Mouse (Mus musculus): ENCODE measurements around the gene Cyp2d10. TPM values are rescaled to one million over a fixed set of nuclear protein-coding genes. Genes with fewer than 3 reads are reported as not detected.
"Not testable (repeated sequence)": the region's sequence is repeated elsewhere in the genome, so short reads cannot be mapped to it uniquely, and the experiment has no call there.

Cyp2d10 gene
- total RNA-seq, 1 experiment, result not detected

- Histone ChIP-seq H3K27ac (ENCODE audit: insufficient read depth, low read depth, low read length, poor library complexity, severe bottlenecking) (no peak overlapping the region), H3K4me1 (ENCODE audit: control insufficient read depth in 2 of 2, insufficient read depth in 2 of 2, low read length in 2 of 2, poor library complexity in 1 of 2) (no peaks in the 10 kb centered on the region), H3K9me3 (ENCODE audit: control insufficient read depth, insufficient read depth, low read depth, low read length) (no peaks in the 10 kb centered on the region), H3K36me3 (ENCODE audit: control insufficient read depth, insufficient read depth, low read length, poor library complexity, severe bottlenecking) (no peaks in the 10 kb centered on the region), H3K4me3 (ENCODE audit: insufficient read depth in 1 of 2, low read depth in 1 of 2, low read length in 2 of 2, poor library complexity in 1 of 2, severe bottlenecking in 1 of 2) (no peak overlapping the region), H3K9ac (ENCODE audit: insufficient read depth, low read depth, low read length, poor library complexity, severe bottlenecking) (no peak overlapping the region)
- in situ Hi-C loops (cut with MboI; ENCODE audit: low sequenced_read_pairs in 2 of 2, unreplicated experiment in 2 of 2), result no loop called here
- DNase-seq (ENCODE audit: low read depth, low spot score), result no peak
- TF ChIP-seq HCFC1 (IDR thresholded peaks at IDR 0.05; ENCODE audit: borderline replicate concordance, insufficient read depth, low read length) (no peak), ZC3H11A (IDR thresholded peaks at IDR 0.05; ENCODE audit: borderline replicate concordance, low read depth, low read length) (no peak), MAFK (IDR thresholded peaks at IDR 0.05; ENCODE audit: insufficient read depth, low read depth, low read length) (no peak), ZNF384 (IDR thresholded peaks at IDR 0.05; ENCODE audit: low read depth, low read length) (no peak), CHD2 (IDR thresholded peaks at IDR 0.05; ENCODE audit: low read depth, low read length) (no peak)
Measured at GRCm38 (mm10) chr15:82403606-82404005, 3.4 kb downstream of the Cyp2d10 start.

GRCm38 (mm10) chr15:82402741-82403140 lies 4.3 kb downstream of the Cyp2d10 start:
- TF ChIP-seq ZNF384 (IDR thresholded peaks at IDR 0.05; ENCODE audit: low read depth, low read length) (no peak), CHD2 (IDR thresholded peaks at IDR 0.05; ENCODE audit: low read depth, low read length) (no peak), HCFC1 (IDR thresholded peaks at IDR 0.05; ENCODE audit: borderline replicate concordance, insufficient read depth, low read length) (no peak), MAFK (IDR thresholded peaks at IDR 0.05; ENCODE audit: insufficient read depth, low read depth, low read length) (no peak), ZC3H11A (IDR thresholded peaks at IDR 0.05; ENCODE audit: borderline replicate concordance, low read depth, low read length) (no peak)
- Histone ChIP-seq H3K36me3 (ENCODE audit: control insufficient read depth, insufficient read depth, low read length, poor library complexity, severe bottlenecking) (no peaks in the 10 kb centered on the region), H3K4me3 (ENCODE audit: insufficient read depth in 1 of 2, low read depth in 1 of 2, low read length in 2 of 2, poor library complexity in 1 of 2, severe bottlenecking in 1 of 2) (no peak overlapping the region), H3K4me1 (ENCODE audit: control insufficient read depth in 2 of 2, insufficient read depth in 2 of 2, low read length in 2 of 2, poor library complexity in 1 of 2) (no peaks in the 10 kb centered on the region), H3K27ac (ENCODE audit: insufficient read depth, low read depth, low read length, poor library complexity, severe bottlenecking) (no peak overlapping the region), H3K9me3 (ENCODE audit: control insufficient read depth, insufficient read depth, low read depth, low read length) (no peaks in the 10 kb centered on the region), H3K9ac (ENCODE audit: insufficient read depth, low read depth, low read length, poor library complexity, severe bottlenecking) (no peak overlapping the region)
- DNase-seq (ENCODE audit: low read depth, low spot score), result no peak
- in situ Hi-C loops (cut with MboI; ENCODE audit: low sequenced_read_pairs in 2 of 2, unreplicated experiment in 2 of 2), result no loop called here

- no peak for DNase-seq (ENCODE audit: low read depth, low spot score)
- TF ChIP-seq ZC3H11A (IDR thresholded peaks at IDR 0.05; ENCODE audit: borderline replicate concordance, low read depth, low read length), result no peak
- no peak overlapping the region for H3K4me3 ChIP-seq (ENCODE audit: insufficient read depth in 1 of 2, low read depth in 1 of 2, low read length in 2 of 2, poor library complexity in 1 of 2, severe bottlenecking in 1 of 2)
- no peak overlapping the region for H3K9ac ChIP-seq (ENCODE audit: insufficient read depth, low read depth, low read length, poor library complexity, severe bottlenecking)
- in situ Hi-C loops (cut with MboI; ENCODE audit: low sequenced_read_pairs in 2 of 2, unreplicated experiment in 2 of 2), result no loop called here
- no peaks in the 10 kb centered on the region for H3K9me3 ChIP-seq (ENCODE audit: control insufficient read depth, insufficient read depth, low read depth, low read length)
- H3K4me1 ChIP-seq (ENCODE audit: control insufficient read depth in 2 of 2, insufficient read depth in 2 of 2, low read length in 2 of 2, poor library complexity in 1 of 2), result no peaks in the 10 kb centered on the region
- H3K27ac ChIP-seq (ENCODE audit: insufficient read depth, low read depth, low read length, poor library complexity, severe bottlenecking), result no peak overlapping the region
- no peaks in the 10 kb centered on the region for H3K36me3 ChIP-seq (ENCODE audit: control insufficient read depth, insufficient read depth, low read length, poor library complexity, severe bottlenecking)
Measured at GRCm38 (mm10) chr15:82402106-82402505, 4.9 kb downstream of the Cyp2d10 start.

GRCm38 (mm10) chr15:82401516-82401915 lies 5.5 kb downstream of the Cyp2d10 start:
- no peak overlapping the region for H3K9ac ChIP-seq (ENCODE audit: insufficient read depth, low read depth, low read length, poor library complexity, severe bottlenecking)
- TF ChIP-seq CHD2 (IDR thresholded peaks at IDR 0.05; ENCODE audit: low read depth, low read length) (no peak), ZNF384 (IDR thresholded peaks at IDR 0.05; ENCODE audit: low read depth, low read length) (no peak), MAFK (IDR thresholded peaks at IDR 0.05; ENCODE audit: insufficient read depth, low read depth, low read length) (no peak), ZC3H11A (IDR thresholded peaks at IDR 0.05; ENCODE audit: borderline replicate concordance, low read depth, low read length) (no peak), HCFC1 (IDR thresholded peaks at IDR 0.05; ENCODE audit: borderline replicate concordance, insufficient read depth, low read length) (no peak)
- DNase-seq (ENCODE audit: low read depth, low spot score), result no peak
- H3K27ac ChIP-seq (ENCODE audit: insufficient read depth, low read depth, low read length, poor library complexity, severe bottlenecking), result no peak overlapping the region
- H3K4me1 ChIP-seq (ENCODE audit: control insufficient read depth in 2 of 2, insufficient read depth in 2 of 2, low read length in 2 of 2, poor library complexity in 1 of 2), result no peaks in the 10 kb centered on the region
- H3K4me3 ChIP-seq (ENCODE audit: insufficient read depth in 1 of 2, low read depth in 1 of 2, low read length in 2 of 2, poor library complexity in 1 of 2, severe bottlenecking in 1 of 2), result no peak overlapping the region
- no peaks in the 10 kb centered on the region for H3K9me3 ChIP-seq (ENCODE audit: control insufficient read depth, insufficient read depth, low read depth, low read length)
- in situ Hi-C loops (cut with MboI; ENCODE audit: low sequenced_read_pairs in 2 of 2, unreplicated experiment in 2 of 2), result no loop called here
- H3K36me3 ChIP-seq (ENCODE audit: control insufficient read depth, insufficient read depth, low read length, poor library complexity, severe bottlenecking), result no peaks in the 10 kb centered on the region

- H3K36me3 ChIP-seq (ENCODE audit: control insufficient read depth, insufficient read depth, low read length, poor library complexity, severe bottlenecking); in situ Hi-C loops (cut with MboI; ENCODE audit: low sequenced_read_pairs in 2 of 2, unreplicated experiment in 2 of 2); H3K9me3 ChIP-seq (ENCODE audit: control insufficient read depth, insufficient read depth, low read depth, low read length); H3K27ac ChIP-seq (ENCODE audit: insufficient read depth, low read depth, low read length, poor library complexity, severe bottlenecking); DNase-seq (ENCODE audit: low read depth, low spot score); H3K9ac ChIP-seq (ENCODE audit: insufficient read depth, low read depth, low read length, poor library complexity, severe bottlenecking); H3K4me3 ChIP-seq (ENCODE audit: insufficient read depth in 1 of 2, low read depth in 1 of 2, low read length in 2 of 2, poor library complexity in 1 of 2, severe bottlenecking in 1 of 2); H3K4me1 ChIP-seq (ENCODE audit: control insufficient read depth in 2 of 2, insufficient read depth in 2 of 2, low read length in 2 of 2, poor library complexity in 1 of 2): not testable (repeated sequence)
Measured at GRCm38 (mm10) chr15:82395955-82396354, 11.0 kb downstream of the Cyp2d10 start.

GRCm38 (mm10) chr15:82393922-82394321 lies 13.1 kb downstream of the Cyp2d10 start, which contains the start of gene Cyp2d11:
TSS of gene Cyp2d11 (minus strand) at chr15:82394022.
- in situ Hi-C loops (cut with MboI; ENCODE audit: low sequenced_read_pairs in 2 of 2, unreplicated experiment in 2 of 2); H3K4me1 ChIP-seq (ENCODE audit: control insufficient read depth in 2 of 2, insufficient read depth in 2 of 2, low read length in 2 of 2, poor library complexity in 1 of 2); DNase-seq (ENCODE audit: low read depth, low spot score); H3K9ac ChIP-seq (ENCODE audit: insufficient read depth, low read depth, low read length, poor library complexity, severe bottlenecking); H3K4me3 ChIP-seq (ENCODE audit: insufficient read depth in 1 of 2, low read depth in 1 of 2, low read length in 2 of 2, poor library complexity in 1 of 2, severe bottlenecking in 1 of 2); H3K9me3 ChIP-seq (ENCODE audit: control insufficient read depth, insufficient read depth, low read depth, low read length); H3K27ac ChIP-seq (ENCODE audit: insufficient read depth, low read depth, low read length, poor library complexity, severe bottlenecking); H3K36me3 ChIP-seq (ENCODE audit: control insufficient read depth, insufficient read depth, low read length, poor library complexity, severe bottlenecking): not testable (repeated sequence)

GRCm38 (mm10) chr15:82389916-82390315 lies 17.1 kb downstream of the Cyp2d10 start:
- H3K27ac ChIP-seq (ENCODE audit: insufficient read depth, low read depth, low read length, poor library complexity, severe bottlenecking); H3K9me3 ChIP-seq (ENCODE audit: control insufficient read depth, insufficient read depth, low read depth, low read length); H3K4me1 ChIP-seq (ENCODE audit: control insufficient read depth in 2 of 2, insufficient read depth in 2 of 2, low read length in 2 of 2, poor library complexity in 1 of 2); H3K9ac ChIP-seq (ENCODE audit: insufficient read depth, low read depth, low read length, poor library complexity, severe bottlenecking); H3K36me3 ChIP-seq (ENCODE audit: control insufficient read depth, insufficient read depth, low read length, poor library complexity, severe bottlenecking); DNase-seq (ENCODE audit: low read depth, low spot score); H3K4me3 ChIP-seq (ENCODE audit: insufficient read depth in 1 of 2, low read depth in 1 of 2, low read length in 2 of 2, poor library complexity in 1 of 2, severe bottlenecking in 1 of 2); in situ Hi-C loops (cut with MboI; ENCODE audit: low sequenced_read_pairs in 2 of 2, unreplicated experiment in 2 of 2): not testable (repeated sequence)

All from ES-E14 (cell line).